Mouse (Mus musculus) lung, adult 2 months (tissue): Measurements from ENCODE around the gene Tmprss9.

ENCODE experiments used
- CTCF ChIP-seq: fragments of 200-500 bp; IDR thresholded peaks from 2 replicates; pipeline ENCODE4 v1.5.1; 2011; ENCODE audit warnings: mild to moderate bottlenecking, low read length, control low read depth; ENCODE audit not compliant: insufficient read depth
- POLR2A ChIP-seq: fragments of 200-500 bp; IDR thresholded peaks from 2 replicates; pipeline ENCODE4 v1.6.1; 2011; ENCODE audit warnings: low read depth, mild to moderate bottlenecking, control low read depth, low read length, borderline replicate concordance; ENCODE audit errors: extremely low read depth

GRCm38 (mm10) chr10:80831136-80831535, 40.5 kb upstream of the Tmprss9 start:
- TF ChIP-seq CTCF (no peak), POLR2A (no peak)
